Mouse (Mus musculus) WW6 (cell line): ENCODE data around the gene Rap1gap2.
A peak's percentile ranks its signal among the peaks of the same experiment; 100 is the strongest.

ENCODE experiments used
- DNase-seq: peaks from one replicate; pipeline ENCODE4 v3.0.0-alpha.2; 2013; ENCODE audit warnings: low read depth, low spot score

Rap1gap2 gene

DNA sequence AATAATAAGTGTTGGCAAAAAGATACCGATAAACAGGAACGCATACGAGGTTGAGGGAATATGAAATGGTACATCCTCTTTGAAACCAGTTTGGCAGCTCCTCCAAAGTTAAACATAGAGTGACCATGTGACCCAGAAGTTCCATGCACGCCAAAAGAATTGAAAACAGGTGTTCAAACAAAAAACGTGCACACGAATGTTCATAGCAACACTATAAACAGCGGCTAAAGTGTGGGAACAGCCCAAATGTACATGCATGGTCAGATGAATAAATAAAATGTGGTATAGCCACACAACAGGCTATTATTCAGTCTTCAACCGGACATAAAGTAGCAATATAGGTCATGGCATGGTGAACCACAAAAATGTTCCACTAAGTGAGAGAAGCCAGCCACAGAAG is 108.2 kb downstream of the Rap1gap2 start:
- no peak for DNase-seq

DNA sequence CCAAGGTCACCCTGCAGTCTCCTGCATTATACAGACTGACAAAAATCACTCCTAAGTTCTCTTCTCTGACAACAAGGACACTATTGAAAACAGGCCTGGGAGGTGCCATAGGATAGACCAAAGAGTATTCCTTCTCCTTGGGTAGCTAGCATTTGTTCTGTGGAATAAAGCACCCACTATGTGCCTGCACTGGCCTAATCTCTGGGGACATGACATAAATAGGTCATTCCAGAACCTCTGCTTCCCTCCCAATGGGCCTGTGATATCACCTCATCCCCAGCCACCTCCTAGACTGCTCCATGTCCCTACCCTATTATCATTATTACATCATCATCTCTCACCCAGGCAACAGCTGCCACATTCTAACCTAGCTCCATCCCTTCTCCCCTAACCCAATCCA is 108.7 kb downstream of the Rap1gap2 start:
- DNase-seq, result no peak

DNA sequence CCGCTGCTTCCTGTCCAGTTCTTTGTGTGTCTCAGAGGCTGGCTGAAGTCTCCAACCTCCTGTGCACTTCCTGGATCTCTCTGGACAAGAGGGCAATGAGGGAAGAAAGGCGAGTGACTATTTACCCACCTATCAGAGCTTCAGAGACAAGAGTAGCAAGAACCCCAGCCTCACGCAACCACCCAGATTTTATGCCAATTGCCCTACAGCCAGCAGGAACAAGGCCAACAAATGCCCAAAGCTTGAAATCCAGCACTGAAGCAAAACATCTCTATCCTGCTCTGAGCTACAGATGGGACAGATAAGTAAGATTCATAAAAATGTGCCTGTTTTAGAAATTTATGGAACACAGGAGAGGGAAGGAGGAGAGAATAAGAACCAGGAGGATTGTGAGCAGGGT is 109.7 kb downstream of the Rap1gap2 start:
- DNase-seq, result no peak

DNA sequence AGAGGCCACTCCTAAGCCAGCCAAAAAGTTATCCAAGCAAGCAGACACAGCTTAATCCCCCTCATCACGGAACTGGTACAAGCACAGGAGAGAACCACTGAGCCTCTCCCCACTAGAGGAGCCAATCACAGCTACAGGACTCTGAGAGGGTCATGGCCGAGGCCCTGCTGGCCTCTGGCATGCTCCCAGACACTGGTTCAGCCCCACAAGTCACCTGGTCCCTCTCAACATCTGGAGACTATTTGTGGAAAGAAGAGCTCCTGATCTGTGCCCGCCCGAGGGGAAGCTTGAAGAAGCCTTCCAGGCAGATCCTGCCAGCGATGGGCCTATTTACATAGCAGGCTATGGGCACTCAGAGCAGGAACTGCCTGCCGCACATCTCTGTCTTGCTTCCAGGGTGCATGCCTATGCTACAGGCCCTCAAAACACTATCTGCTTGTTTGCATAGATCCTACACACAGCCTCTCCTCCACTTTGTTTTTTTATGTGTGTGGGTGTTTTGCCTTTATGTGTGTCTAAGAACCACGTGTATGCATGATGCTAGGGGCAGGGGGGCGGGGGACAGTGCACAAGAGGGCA is 111.1 kb downstream of the Rap1gap2 start:
- no peak for DNase-seq

DNA sequence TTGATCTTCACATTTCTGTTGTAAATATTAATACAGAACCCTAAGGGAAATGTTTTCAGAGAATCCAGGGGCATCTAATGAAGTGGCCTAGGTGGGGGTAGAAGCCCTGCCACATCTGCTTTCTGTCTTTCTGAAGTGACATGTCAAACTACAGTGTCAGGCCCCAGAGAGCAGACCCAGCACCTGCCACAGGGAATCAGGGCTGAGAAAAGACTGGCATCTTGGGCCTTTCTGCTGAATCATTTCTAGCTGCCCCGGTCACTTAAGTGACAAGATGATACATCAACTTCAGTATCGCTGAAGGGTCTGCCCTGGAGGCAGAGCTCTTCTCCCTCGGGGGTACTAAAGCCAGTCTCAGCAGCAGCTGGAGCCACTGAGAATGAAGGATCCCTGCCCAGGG is 111.7 kb downstream of the Rap1gap2 start:
- DNase-seq, result no peak

DNA sequence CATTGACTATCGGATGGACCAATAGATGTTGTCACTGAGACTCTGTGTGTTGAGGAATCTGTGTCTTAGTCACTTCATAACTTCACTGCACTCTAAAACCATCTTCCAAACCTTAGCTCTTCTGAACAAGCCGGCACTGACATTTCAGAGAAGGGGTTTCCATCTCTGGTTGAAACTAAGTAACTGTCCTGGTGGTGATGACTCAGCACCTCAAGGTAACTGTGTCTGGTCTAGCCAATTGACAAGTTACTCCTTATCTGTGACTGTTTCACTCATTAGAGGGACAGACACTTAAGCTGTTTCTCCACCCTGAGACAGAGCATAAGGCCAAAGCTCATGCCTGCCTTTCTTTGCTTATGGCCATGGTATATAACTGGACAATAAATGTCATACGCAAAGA is 114.1 kb downstream of the Rap1gap2 start:
- DNase-seq, result no peak

DNA sequence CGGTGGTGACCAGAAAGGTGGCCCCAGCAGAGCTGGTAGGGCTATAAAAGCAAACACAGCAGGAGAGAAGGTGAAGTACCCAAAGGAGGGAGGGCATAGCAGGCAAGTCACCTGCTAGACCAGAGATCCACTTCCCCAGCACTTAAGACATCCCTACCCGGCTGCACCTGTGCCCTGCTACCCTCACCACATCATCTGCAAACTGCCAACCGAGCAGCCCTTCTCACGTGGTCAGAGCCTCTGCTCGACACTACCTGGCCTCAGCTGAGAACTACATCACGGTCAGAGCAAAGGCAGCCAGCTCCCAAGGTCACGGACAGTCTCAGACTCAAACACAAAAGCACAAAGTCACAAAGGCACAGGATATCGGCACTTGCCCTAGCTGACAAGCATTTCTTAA is 116.8 kb downstream of the Rap1gap2 start:
- DNase-seq, result no peak

DNA sequence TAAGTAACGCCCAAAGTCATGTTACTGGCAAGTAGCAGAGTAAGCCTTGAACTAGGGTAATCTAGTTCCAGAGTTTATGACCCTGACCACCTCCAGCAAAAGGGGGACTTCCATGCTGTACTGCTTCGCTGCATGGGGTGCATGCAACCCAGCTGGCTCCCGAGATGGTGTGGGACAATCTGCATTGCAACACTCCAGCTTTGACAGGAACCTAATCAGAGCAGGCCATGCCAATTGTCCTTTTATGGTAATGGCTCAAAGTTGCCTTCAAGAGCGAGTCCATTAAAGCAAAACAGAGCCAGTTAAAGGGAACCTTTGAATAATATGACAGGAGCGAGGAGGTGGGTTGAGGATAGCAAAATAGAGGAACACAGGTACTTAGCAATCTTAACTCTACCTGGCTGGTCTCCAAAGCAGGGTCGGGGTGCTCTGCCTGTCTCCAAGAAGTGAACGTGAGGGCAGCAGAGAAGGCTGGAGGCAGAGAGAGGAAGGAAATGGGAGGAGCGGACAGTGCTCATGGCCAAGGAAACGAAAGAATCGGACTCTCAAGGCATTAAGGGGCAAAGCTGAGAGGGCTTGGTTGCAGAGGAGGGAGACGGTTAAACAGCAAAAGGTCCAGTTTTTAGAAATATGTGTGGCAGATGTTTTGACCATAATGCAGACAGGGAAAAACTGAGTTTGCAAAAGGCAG is 117.4 kb downstream of the Rap1gap2 start:
- DNase-seq, result no peak

DNA sequence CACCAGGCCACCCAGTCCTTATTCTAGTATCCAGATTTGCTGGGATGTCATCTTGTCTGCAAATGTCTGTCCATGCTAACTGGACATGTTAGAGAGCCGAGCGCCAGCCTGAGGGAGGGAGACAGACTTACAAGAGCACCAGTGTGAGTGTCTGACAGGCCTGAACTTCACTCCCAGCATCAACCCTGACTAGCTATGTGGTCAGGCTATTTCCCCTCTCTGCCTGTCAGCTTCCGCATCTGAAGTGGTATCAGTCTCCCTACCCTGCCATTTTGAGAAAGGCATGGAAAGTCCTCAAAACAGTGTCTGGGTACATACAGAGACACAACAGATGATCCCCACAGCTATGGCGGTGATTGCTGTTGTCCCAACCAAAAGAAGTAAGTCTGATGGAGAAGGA is 119.6 kb downstream of the Rap1gap2 start:
- no peak for DNase-seq

DNA sequence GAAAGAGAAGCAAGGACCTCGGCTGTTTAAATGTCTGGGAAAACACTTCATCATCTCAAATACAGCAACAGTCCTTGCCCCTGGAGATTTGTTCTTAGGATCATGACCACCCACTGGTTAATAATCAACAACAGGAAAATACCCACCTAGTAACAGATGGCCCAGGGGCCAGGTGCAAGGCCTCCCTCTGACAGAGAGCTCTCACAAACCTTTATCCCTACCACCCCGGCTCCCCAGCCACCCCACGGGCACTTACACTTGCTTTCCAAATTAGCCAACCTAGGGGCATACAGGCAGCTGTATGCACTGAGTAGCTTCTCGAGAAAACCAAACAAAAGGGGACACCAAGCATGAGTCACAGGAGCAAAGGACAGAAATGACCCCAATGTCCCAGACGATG is 121.5 kb downstream of the Rap1gap2 start:
- no peak for DNase-seq

DNA sequence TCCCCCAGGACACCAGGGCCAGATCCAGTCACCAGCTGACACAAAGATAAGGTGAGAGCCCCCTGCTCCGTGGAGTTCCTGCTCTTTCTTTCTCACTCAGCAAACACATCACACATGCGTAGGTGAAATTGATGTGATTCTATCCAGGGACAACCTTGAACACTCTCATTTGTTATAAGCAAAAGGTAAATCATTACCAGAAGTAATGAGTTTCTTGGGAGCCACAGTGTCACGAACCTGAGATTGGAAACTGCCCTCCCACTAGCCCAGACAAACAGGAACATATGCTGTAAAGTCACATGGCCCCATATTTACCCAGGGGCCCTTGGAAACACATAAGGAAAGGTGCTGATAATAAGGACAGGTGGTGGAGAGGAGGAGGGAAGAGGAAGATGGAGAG is 122.8 kb downstream of the Rap1gap2 start:
- DNase-seq, result no peak

DNA sequence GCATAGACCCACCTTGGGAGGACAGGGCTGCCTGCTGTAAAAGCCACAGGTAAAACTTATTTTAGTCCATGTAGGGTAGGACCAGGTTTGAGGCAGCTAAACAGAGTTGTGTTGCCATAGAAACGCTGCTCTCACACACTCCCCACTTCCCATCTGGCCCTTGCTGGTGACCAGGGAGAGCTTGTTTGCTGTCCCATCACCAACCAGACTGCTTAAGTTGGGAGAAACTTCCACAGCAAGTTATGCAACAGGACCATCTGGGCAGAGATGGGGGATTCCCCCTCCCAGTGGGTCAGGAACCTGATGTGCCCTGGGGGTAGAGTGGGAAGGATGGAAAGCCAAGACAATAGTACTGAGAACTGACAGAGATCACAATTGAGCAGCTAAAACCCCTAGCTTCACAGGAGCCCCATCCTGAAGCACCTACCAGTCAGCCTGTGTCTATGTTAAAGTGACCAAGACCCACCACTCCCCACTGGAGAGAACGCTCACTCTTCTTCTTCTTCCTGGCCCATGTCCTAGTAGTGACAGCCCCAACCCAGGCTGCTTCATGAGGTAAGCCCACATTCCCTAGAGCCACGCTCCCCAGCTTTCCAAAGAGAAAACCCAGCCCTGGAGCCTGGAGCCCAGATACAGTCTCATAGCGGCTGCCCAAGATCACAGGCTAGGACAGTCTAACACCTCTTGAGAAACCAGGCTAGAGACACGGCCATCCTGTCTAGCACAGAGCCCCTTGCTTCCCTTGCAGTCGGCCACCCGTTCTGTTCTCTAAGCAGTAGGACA is 125.1 kb downstream of the Rap1gap2 start:
- no peak for DNase-seq

DNA sequence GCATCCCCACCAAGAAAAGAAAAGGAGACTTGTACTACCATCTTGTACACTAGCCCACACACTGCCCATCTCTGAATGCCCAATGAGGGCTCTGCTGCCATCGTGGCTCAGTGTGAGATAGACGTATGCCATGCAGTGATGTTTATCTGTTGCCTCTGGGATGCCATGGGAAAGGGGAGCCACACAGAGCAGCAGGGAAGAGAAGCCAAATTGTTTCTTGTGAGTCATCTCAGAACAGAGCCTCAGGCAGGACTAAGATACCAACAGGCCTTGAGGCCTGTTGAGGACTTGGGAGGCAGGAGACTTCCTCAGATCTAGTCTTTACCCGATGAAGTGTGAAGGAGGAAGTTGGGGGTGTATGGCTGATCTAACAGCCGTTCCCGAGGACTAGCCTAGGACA is 126.8 kb downstream of the Rap1gap2 start:
- DNase-seq, result no peak

DNA sequence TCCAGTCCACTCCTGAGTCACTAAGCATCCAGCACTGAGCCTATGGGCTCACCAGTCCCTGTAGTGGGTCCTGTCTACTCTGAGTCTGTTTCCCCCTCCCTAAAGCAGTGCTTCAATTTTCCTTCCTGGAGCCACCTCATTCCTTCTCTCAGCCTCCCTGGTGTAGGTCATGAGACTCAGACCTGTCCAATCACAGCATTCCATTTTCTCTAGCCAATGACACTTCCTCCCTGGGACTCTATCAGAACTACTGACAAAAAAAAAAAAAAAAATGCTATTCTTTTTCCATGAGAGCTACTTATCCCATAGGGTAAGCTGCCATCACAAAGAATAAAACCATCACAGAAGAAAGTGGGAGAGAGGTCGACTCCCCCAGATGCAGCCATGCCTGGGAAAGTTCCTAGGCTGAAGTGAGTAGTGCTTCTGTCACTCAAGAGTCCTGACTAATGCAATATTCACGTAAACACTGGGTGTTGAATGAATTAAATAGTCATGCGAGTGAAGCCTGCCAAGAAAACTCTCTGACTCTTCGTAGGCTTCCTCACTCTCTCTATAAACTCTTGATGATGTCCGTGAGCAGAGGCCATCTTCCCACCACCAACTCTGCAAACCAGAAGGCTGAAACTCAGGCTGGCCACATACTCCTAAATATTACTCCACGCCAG is 127.4 kb downstream of the Rap1gap2 start:
- no peak for DNase-seq

DNA sequence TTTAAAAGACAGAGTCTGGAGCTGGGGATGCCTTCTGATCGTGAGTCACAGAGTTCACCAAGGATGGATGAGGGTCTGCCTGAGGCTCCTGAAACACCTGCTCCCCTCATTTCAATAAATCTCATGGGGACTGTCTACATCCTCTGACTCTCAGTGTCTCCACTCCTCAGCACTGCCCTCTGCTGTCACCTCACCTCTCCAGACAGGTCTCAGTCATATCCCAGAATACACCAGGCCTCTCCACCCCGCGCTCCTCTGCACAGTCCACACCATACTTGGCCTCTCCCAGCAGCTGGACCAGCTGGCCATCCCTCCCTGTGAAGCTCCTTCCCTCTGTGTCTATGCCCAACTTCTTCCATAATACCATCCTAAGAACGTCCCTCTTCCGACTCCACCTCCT is 128.9 kb downstream of the Rap1gap2 start:
- DNase-seq, result no peak

DNA sequence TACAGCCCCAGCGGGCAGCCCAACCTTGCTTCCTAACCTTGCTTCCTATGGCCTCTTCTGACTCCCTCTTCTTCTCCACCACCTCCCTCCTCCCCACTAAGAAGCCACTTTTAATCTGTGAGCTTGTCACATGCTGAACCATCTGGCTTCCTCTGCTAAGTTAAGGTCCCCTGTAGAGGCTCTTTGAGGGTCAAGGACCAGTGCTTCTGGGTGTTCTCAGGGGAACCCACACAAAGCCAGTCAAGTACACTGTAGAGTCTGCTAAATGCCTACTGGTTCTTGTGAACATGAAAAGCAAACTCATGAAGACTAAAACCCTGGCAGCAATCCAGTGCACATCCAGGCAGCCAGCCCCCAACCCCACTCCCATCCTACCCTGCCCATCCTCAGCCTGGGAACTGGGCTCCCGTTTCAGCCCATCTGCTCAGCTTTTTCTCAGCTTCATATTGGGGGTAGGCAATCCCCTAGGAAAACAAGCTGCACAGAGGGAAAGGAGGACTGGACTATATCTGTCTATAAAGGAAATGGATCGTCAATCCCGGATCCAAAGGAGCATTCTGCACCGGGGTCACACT is 130.9 kb downstream of the Rap1gap2 start:
- DNase-seq, result no peak

DNA sequence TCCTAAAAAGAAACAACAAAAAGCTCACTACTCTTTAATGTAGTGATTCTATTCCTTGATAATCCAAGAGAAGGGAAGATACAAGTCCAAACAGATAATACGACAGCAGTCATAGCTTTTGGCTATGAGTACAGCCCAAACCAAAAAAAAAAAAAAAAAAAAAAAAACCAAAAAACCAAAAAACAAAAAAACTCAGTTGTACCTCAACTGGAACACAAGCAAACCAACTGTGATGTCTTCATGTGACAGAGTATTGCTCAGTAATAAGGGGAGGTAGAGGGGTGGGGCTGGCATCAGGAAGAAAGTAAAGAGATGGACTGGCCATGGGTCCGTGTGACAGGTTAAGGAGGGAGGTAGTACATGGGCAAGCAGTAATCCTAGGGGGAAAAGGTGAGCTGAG is 131.8 kb downstream of the Rap1gap2 start:
- DNase-seq, result no peak

DNA sequence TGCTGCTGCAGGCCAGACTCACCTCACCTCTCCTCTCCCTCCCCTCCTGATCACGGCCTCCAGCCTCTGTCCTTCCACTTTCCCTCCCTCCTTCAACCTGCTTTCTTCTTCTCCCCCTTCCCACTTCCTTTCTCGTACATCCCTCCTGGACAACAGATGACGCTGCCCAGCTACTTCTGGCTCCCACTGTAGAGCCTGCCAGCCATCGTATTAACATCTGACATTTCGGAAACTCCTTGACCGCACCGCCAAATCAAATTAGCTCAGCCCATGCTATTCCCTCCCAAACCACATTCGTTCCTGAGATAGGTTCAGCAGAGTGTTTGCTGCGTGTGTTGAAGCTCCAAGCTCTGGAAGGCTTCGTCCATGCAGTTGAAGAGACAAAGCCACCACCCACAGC is 138.0 kb downstream of the Rap1gap2 start:
- no peak for DNase-seq

DNA sequence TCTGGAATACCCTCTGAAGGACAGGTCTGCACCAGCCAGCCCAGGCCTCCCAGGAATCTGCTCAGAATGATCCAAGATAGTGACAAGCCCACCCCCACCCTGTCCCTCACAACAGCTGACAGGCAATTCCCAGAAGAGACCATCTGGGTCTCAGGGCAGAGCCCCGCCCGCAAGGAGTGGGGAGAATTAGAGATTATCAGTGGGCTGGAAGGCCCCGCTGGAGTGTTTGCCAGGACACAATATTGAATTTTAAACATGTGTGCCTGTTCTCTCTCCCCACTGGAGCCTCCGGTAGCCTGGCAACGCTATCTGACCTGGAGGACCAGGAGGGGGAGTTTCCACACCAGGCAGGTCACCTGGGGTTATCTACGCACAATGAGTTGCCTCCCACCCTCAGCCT is 142.5 kb downstream of the Rap1gap2 start:
- DNase-seq, result no peak

DNA sequence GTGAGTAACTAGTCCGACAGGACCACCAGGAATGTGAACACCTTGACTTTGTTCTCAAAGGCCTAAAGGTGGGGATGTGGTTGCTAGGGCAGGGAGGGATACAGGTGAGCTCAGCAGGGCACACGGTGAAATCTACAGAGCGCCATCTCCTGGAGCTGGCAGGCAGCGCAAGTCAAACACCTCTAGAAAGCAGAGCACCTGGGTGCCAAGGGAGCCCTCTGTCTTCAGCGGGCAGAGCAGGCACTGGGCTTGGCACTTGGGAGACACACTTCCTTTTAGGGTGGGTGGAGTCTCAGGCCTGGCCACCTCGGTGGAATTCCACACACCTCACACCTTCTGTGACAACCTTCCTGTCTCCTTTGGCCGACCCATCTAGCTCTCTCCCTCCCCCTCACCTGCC is 145.0 kb downstream of the Rap1gap2 start:
- peak; percentile 22 for DNase-seq

DNA sequence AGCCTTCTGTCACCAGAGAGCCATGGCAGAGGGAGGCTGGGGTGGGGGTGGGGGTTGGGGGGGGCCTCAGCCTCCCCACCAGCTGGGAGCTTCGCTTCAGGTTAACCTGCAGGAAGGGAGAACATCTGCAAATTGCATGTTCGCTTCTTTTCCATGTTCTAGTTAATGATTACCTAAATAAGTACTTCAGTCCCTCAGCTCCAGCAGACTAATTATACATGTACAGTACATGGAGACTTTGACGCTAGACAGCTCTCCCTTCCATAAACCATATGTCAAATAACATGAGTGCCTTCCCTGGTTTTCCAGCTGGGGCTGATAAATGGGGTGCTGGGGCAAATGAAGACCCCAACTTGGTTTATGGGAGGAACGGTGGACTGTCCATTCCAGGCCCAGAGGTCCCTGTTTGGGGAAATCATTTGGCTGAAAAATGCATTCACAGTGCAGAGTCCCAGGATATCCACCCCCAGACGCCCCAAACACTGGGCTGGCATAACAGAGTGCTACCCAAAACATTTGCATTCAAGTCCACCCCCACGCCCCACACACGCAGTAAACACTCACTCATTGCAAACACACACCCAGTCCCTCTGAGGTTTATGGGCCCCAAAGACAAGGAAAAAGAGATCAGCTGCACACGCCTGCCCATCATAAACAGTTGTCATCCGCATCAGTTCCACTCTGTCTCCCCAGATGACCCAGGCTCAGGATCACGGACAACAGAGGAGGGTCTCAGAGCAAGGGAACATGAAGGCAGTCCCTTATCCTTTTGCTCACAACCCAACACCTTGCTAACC is 146.3 kb downstream of the Rap1gap2 start:
- DNase-seq, result no peak
